ENCODE assay signal across 17 mouse cellular contexts in genomic region chr2:167414461-167414860, GRCm38 (mm10).
DNase-seq lines count a peak whose midpoint lies in the region.
"Had no signal": no experiment of that assay in that cellular context is flagged by ENCODE, and none has a peak within 500 bp of the region (broad histone marks: within the 10 kb centered on the region; RNA-seq: fewer than 3 reads in every experiment).

No protein-coding gene starts in this region.

- DNase-seq in cerebellum, adult 9-11 months, result peak; percentile 30
- DNase-seq in cerebellum, postnatal 14 days, result no peak
- DNase-seq in ES-CJ7 (ENCODE audit: low read depth, low spot score) (peak; percentile 46), R1 (ENCODE audit: low read depth, low spot score) (peak; percentile 77)
- no peak for DNase-seq in Muller cell, postnatal 12 days (ENCODE audit: inconsistent ontology term)
- DNase-seq in frontal cortex, postnatal 14 days (ENCODE audit: low spot score in 2 of 2), result no peak
- DNase-seq: adrenal gland, adult 8-10 months; adrenal gland, postnatal 25 days; cerebellum, adult 11-12 months; cerebellum, adult 8-10 months; cerebellum, postnatal 25 days; gastrocnemius, adult 2 months; gastrocnemius, postnatal 14 days; heart, adult 18-20 months; heart, postnatal 14 days; heart, postnatal 4 days; kidney, adult 2 months had no signal

Comparison
In these comparisons a context has a peak if more than half of its experiments do, and no peak if none do; other contexts are left out.
1. DNase-seq: peak in cerebellum, adult 9-11 months (single experiment), ES-CJ7 (single experiment) and R1 (single experiment); none in cerebellum, postnatal 14 days (0 of 2), Muller cell, postnatal 12 days (single experiment) and frontal cortex, postnatal 14 days (0 of 2).